Mouse (Mus musculus): ENCODE data around the gene Gm10334. TPM values are rescaled to one million over a fixed set of nuclear protein-coding genes. Genes with fewer than 3 reads are reported as not detected.

Gene Gm10334
- not detected for polyA plus RNA-seq (2014; fragmentation: Illumina TruSeq; extraction: RNeasy Lipid Tissue Mini Kit (QIAGEN cat#74804); ENCODE audit: low read depth, low replicate concordance)

GRCm38 (mm10) chr6:41446045-41446444, at the start of gene Gm10334:
Gene Gm10334 (minus strand): TSS chr6:41446145.

DNA sequence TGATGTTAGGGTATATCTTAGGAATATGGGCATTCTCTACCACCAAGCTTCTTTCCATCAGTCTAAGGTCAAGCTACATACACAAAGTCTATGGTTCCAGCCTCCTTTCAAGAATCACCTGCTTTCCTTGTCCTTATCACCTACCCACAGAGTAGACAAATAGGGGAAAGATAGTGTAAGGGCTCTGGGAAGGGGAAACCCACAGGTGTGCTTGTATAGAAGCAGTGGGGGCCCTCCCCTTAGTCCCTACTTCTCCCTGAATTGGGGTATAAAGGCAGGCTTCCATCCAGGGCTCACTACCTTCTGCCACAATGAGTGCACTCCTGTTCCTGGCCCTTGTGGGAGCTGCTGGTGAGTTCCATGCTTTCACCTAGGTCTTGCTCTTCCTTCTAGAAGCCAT, 12.7 kb upstream of the Gm10334 start, which contains the start of gene Prss1:
Gene Prss1 (plus strand): TSS at position 301 of the 400 bp plus-strand sequence.

Other genes starting within 250 kb of the Gm10334 start
- gene Try4, start 143.9 kb downstream of the Gm10334 start, polyA plus RNA-seq (2014; fragmentation: Illumina TruSeq; extraction: RNeasy Lipid Tissue Mini Kit (QIAGEN cat#74804); ENCODE audit: low read depth, low replicate concordance) = not detected
- 2.9 TPM for gene Try5, start 129.3 kb downstream of the Gm10334 start, polyA plus RNA-seq (2014; fragmentation: Illumina TruSeq; extraction: RNeasy Lipid Tissue Mini Kit (QIAGEN cat#74804); ENCODE audit: low read depth, low replicate concordance)
- gene Try10, start 92.0 kb downstream of the Gm10334 start, polyA plus RNA-seq (2014; fragmentation: Illumina TruSeq; extraction: RNeasy Lipid Tissue Mini Kit (QIAGEN cat#74804); ENCODE audit: low read depth, low replicate concordance) = not detected
- gene Prss3, start 68.5 kb downstream of the Gm10334 start, polyA plus RNA-seq (2014; fragmentation: Illumina TruSeq; extraction: RNeasy Lipid Tissue Mini Kit (QIAGEN cat#74804); ENCODE audit: low read depth, low replicate concordance) = not detected
- gene Gm5771, start 53.8 kb downstream of the Gm10334 start, polyA plus RNA-seq (2014; fragmentation: Illumina TruSeq; extraction: RNeasy Lipid Tissue Mini Kit (QIAGEN cat#74804); ENCODE audit: low read depth, low replicate concordance) = not detected
- gene Prss1, start 12.8 kb upstream of the Gm10334 start, polyA plus RNA-seq (2014; fragmentation: Illumina TruSeq; extraction: RNeasy Lipid Tissue Mini Kit (QIAGEN cat#74804); ENCODE audit: low read depth, low replicate concordance) = not detected
- gene Prss2, start 75.6 kb upstream of the Gm10334 start, polyA plus RNA-seq (2014; fragmentation: Illumina TruSeq; extraction: RNeasy Lipid Tissue Mini Kit (QIAGEN cat#74804); ENCODE audit: low read depth, low replicate concordance) = not detected
- 0.06 TPM for gene Ephb6, start 159.3 kb upstream of the Gm10334 start, polyA plus RNA-seq (2014; fragmentation: Illumina TruSeq; extraction: RNeasy Lipid Tissue Mini Kit (QIAGEN cat#74804); ENCODE audit: low read depth, low replicate concordance)
- 0.11 TPM for gene Trpv6, start 190.3 kb upstream of the Gm10334 start, polyA plus RNA-seq (2014; fragmentation: Illumina TruSeq; extraction: RNeasy Lipid Tissue Mini Kit (QIAGEN cat#74804); ENCODE audit: low read depth, low replicate concordance)
- gene Trpv5, start 234.6 kb upstream of the Gm10334 start, polyA plus RNA-seq (2014; fragmentation: Illumina TruSeq; extraction: RNeasy Lipid Tissue Mini Kit (QIAGEN cat#74804); ENCODE audit: low read depth, low replicate concordance) = not detected
- 681 TPM for gene Llcfc1, start 238.3 kb upstream of the Gm10334 start, polyA plus RNA-seq (2014; fragmentation: Illumina TruSeq; extraction: RNeasy Lipid Tissue Mini Kit (QIAGEN cat#74804); ENCODE audit: low read depth, low replicate concordance)